ENCODE assay signal across 30 mouse cellular contexts in the genomic region with DNA sequence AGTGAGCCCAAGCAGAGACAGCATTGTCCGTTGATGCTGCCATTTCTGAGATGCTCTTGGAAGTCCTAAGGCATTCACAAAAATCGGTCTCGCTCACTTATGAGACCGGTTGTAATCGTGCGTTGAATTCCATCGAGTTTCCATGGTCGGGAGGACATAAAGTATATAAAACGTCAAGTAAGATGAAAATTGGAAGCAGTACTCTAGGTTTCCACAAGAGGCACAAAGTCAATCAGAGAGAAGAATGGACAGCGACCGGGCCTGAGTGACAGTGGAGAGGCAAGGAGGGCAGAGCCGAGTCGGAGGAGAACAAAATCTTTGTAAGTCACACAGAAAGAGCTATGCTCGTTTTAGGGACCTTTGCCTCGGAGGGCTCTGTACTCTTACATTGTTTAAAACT. TPM values are rescaled to one million over a fixed set of nuclear protein-coding genes. Genes with fewer than 3 reads are reported as not detected.
DNase-seq lines count a peak whose midpoint lies in the region; ATAC-seq and TF ChIP-seq lines count a peak whose summit lies in the region.
"Had no signal": no experiment of that assay in that cellular context is flagged by ENCODE, and none has a peak within 500 bp of the region (broad histone marks: within the 10 kb centered on the region; RNA-seq: fewer than 3 reads in every experiment).

No protein-coding gene starts in this region.

- DNase-seq in lung, adult 2 months = no peak
- DNase-seq in lung, postnatal 36 days = no peak
- DNase-seq in thymus, adult 2 months = no peak
- DNase-seq: adrenal gland, adult 2 months; adrenal gland, postnatal 36 days; B cell, adult 2 months; cerebellum, postnatal 25 days; gastrocnemius, postnatal 25 days; heart, postnatal 14 days; kidney, adult 9 months; kidney, postnatal 25 days; lung, postnatal 14 days; midbrain, embryonic 14.5 days; retina, postnatal 1 day; right cerebral cortex, postnatal 14 days had no signal

- no peaks in the 10 kb centered on the region for H3K27me3 ChIP-seq in intestine, postnatal 0 days (replicated peaks; ENCODE audit: control insufficient read depth, insufficient read depth, low read length)
- H3K27me3 ChIP-seq in intestine, embryonic 16.5 days (replicated peaks; ENCODE audit: control insufficient read depth, insufficient read depth, low read length) = no peaks in the 10 kb centered on the region
- no peaks in the 10 kb centered on the region for H3K27me3 ChIP-seq in thymus, adult 2 months (ENCODE audit: control insufficient read depth, insufficient read depth, low read length)
- H3K27me3 ChIP-seq: embryonic facial prominence, embryonic 15.5 days; forebrain, embryonic 13.5 days; intestine, embryonic 15.5 days; liver, embryonic 15.5 days; neural tube, embryonic 15.5 days had no signal

- H3K9ac ChIP-seq in intestine, postnatal 0 days (ENCODE audit: low read depth, low read length) = no peak overlapping the region
- no peak overlapping the region for H3K9ac ChIP-seq in intestine, embryonic 16.5 days (ENCODE audit: low read depth, low read length)
- H3K9ac ChIP-seq: embryonic facial prominence, embryonic 15.5 days; forebrain, embryonic 13.5 days; heart, embryonic 13.5 days; intestine, embryonic 15.5 days; liver, embryonic 15.5 days; neural tube, embryonic 15.5 days had no signal

- no peaks in the 10 kb centered on the region for H3K36me3 ChIP-seq in intestine, postnatal 0 days (ENCODE audit: control insufficient read depth, insufficient read depth)
- H3K36me3 ChIP-seq in intestine, embryonic 16.5 days (ENCODE audit: control insufficient read depth, insufficient read depth, low read length) = no peaks in the 10 kb centered on the region
- H3K36me3 ChIP-seq in thymus, adult 2 months (ENCODE audit: control insufficient read depth, insufficient read depth, low read length) = no peaks in the 10 kb centered on the region
- H3K36me3 ChIP-seq: embryonic facial prominence, embryonic 10.5 days; embryonic facial prominence, embryonic 15.5 days; heart, embryonic 13.5 days; intestine, embryonic 15.5 days; liver, embryonic 15.5 days; neural tube, embryonic 15.5 days had no signal

- H3K4me1 ChIP-seq in intestine, postnatal 0 days (replicated peaks; ENCODE audit: control insufficient read depth, insufficient read depth, low read length) = no peaks in the 10 kb centered on the region
- H3K4me1 ChIP-seq in intestine, embryonic 16.5 days (ENCODE audit: control insufficient read depth, insufficient read depth, low read length) = no peaks in the 10 kb centered on the region
- no peaks in the 10 kb centered on the region for H3K4me1 ChIP-seq in lung, adult 2 months (ENCODE audit: control insufficient read depth, insufficient read depth, low read length)
- no peaks in the 10 kb centered on the region for H3K4me1 ChIP-seq in thymus, adult 2 months (replicated peaks; ENCODE audit: control insufficient read depth, insufficient read depth, low read length)
- H3K4me1 ChIP-seq: embryonic facial prominence, embryonic 10.5 days; embryonic facial prominence, embryonic 15.5 days; forebrain, embryonic 13.5 days; heart, embryonic 13.5 days; hindbrain, embryonic 10.5 days; intestine, embryonic 15.5 days; liver, embryonic 15.5 days; megakaryocyte, embryonic 14.5 days; neural tube, embryonic 15.5 days had no signal

- H3K27ac ChIP-seq in intestine, postnatal 0 days (ENCODE audit: low read depth, low read length) = no peak overlapping the region
- H3K27ac ChIP-seq in intestine, embryonic 16.5 days (ENCODE audit: low read length) = no peak overlapping the region
- no peak overlapping the region for H3K27ac ChIP-seq in thymus, adult 2 months (ENCODE audit: control insufficient read depth, insufficient read depth, low read length)
- H3K27ac ChIP-seq: embryonic facial prominence, embryonic 10.5 days; embryonic facial prominence, embryonic 15.5 days; forebrain, embryonic 13.5 days; heart, embryonic 13.5 days; hindbrain, embryonic 10.5 days; intestine, embryonic 15.5 days; liver, embryonic 15.5 days; neural tube, embryonic 15.5 days had no signal

- 73% methylated on average over 15 of the region's 15 CpGs for WGBS in intestine, postnatal 0 days
- whole genome bisulfite sequencing in intestine, embryonic 16.5 days = 78% methylated on average over 15 of the region's 15 CpGs
- WGBS in lung, adult 2 months = 75% methylated on average over 15 of the region's 15 CpGs
- WGBS in thymus, adult 2 months = 87% methylated on average over 15 of the region's 15 CpGs

- H3K4me3 ChIP-seq in intestine, postnatal 0 days (ENCODE audit: low read depth, low read length) = no peak overlapping the region
- H3K4me3 ChIP-seq in intestine, embryonic 16.5 days (ENCODE audit: low read length) = no peak overlapping the region
- no peak overlapping the region for H3K4me3 ChIP-seq in lung, adult 2 months (replicated peaks; ENCODE audit: extremely low read depth, low read depth, low read length)
- no peak overlapping the region for H3K4me3 ChIP-seq in thymus, adult 2 months (ENCODE audit: control insufficient read depth, insufficient read depth, low read length)
- H3K4me3 ChIP-seq: embryonic facial prominence, embryonic 10.5 days; embryonic facial prominence, embryonic 15.5 days; forebrain, embryonic 13.5 days; heart, embryonic 13.5 days; hindbrain, embryonic 10.5 days; intestine, embryonic 15.5 days; liver, embryonic 15.5 days; megakaryocyte, embryonic 14.5 days; neural tube, embryonic 15.5 days had no signal

- ATAC-seq in intestine, postnatal 0 days = no peak
- ATAC-seq in intestine, embryonic 16.5 days = no peak
- ATAC-seq in erythroblast, adult 5-6 weeks (replicated peaks; ENCODE audit: low FRiP score, poor library complexity, severe bottlenecking) = 0 out of 2 replicates have a peak, but pooled peaks have one; percentile 5
- peak; percentile 46; the same call in 1 of the 2 replicates for ATAC-seq in megakaryocyte progenitor cell, adult 5-6 weeks (replicated peaks; ENCODE audit: poor library complexity)
- ATAC-seq: activated CD4-positive, CD25-positive, alpha-beta regulatory T cell, adult 4 months; forebrain, embryonic 13.5 days; hindbrain, embryonic 16.5 days; intestine, embryonic 15.5 days had no signal

- TF ChIP-seq CTCF in intestine, postnatal 0 days (IDR thresholded peaks at IDR 0.05; ENCODE audit: low read depth) = peak; percentile 38
- 0 out of 2 replicates have a peak, but pooled peaks have one; percentile 3 for TF ChIP-seq CTCF in lung, adult 2 months (IDR thresholded peaks at IDR 0.05; ENCODE audit: insufficient read depth, low read length)
- no peak for TF ChIP-seq CTCF in thymus, adult 2 months (IDR thresholded peaks at IDR 0.05; ENCODE audit: borderline replicate concordance, control insufficient read depth, extremely low read depth, insufficient read depth, low read length, poor library complexity)

- TF ChIP-seq POLR2A in lung, adult 2 months (IDR thresholded peaks at IDR 0.05; ENCODE audit: borderline replicate concordance, extremely low read depth, low read depth, low read length) = no peak
- no peak for TF ChIP-seq POLR2A in thymus, adult 2 months (IDR thresholded peaks at IDR 0.05; ENCODE audit: control insufficient read depth, extremely low read depth, insufficient read depth, low read length, poor library complexity)

- no peak overlapping the region for H3K4me2 ChIP-seq in intestine, postnatal 0 days (replicated peaks; ENCODE audit: low read depth)
- no peak overlapping the region for H3K4me2 ChIP-seq in intestine, embryonic 16.5 days (ENCODE audit: low read depth, low read length)
- H3K4me2 ChIP-seq: embryonic facial prominence, embryonic 15.5 days; forebrain, embryonic 13.5 days; heart, embryonic 13.5 days; intestine, embryonic 15.5 days; liver, embryonic 15.5 days; neural tube, embryonic 15.5 days had no signal

- H3K9me3 ChIP-seq in intestine, postnatal 0 days (ENCODE audit: control insufficient read depth) = no peaks in the 10 kb centered on the region
- no peaks in the 10 kb centered on the region for H3K9me3 ChIP-seq in intestine, embryonic 16.5 days (ENCODE audit: control insufficient read depth, low read length)
- H3K9me3 ChIP-seq: embryonic facial prominence, embryonic 10.5 days; embryonic facial prominence, embryonic 15.5 days; forebrain, embryonic 13.5 days; heart, embryonic 13.5 days; intestine, embryonic 15.5 days; liver, embryonic 15.5 days; neural tube, embryonic 15.5 days had no signal

RNA-seq across cellular contexts. Expression of a gene that starts 14.9 kb away (rescaled TPM):
- 0.10 and 0.25 TPM in 2 replicates for polyA plus RNA-seq in intestine, postnatal 0 days (2015; fragmentation: Nextera tagmentation; extraction: Ambion mirVana)
- 0.22 and 0.23 TPM in 2 replicates for polyA plus RNA-seq in intestine, embryonic 16.5 days (2015; fragmentation: Nextera tagmentation; extraction: Ambion mirVana)
- 46.6 and 54.4 TPM in 2 replicates for polyA plus RNA-seq in lung, adult 2 months (2012; rRNA removed)
- total RNA-seq in erythroblast, adult 5-6 weeks (2015; ENCODE audit: low replicate concordance) = 8.8 and 13.0 TPM in 2 replicates
- 12.6 and 16.9 TPM in 2 replicates for total RNA-seq in erythroblast, adult 5-6 weeks (2017; ENCODE audit: low replicate concordance)
- total RNA-seq in megakaryocyte progenitor cell, adult 5-6 weeks (2015) = 1.2 TPM in 2 replicates
- total RNA-seq in megakaryocyte progenitor cell, adult 5-6 weeks (2017) = 0.74 and 1.1 TPM in 2 replicates
- 1.1 and 1.3 TPM in 2 replicates for polyA plus RNA-seq in thymus, adult 2 months (2012; rRNA removed)

Comparison
In these comparisons a context has a peak if more than half of its experiments do, and no peak if none do; other contexts are left out.
1. ATAC-seq: peak in erythroblast, adult 5-6 weeks (single experiment) and megakaryocyte progenitor cell, adult 5-6 weeks (single experiment); none in intestine, postnatal 0 days (single experiment) and intestine, embryonic 16.5 days (single experiment).
2. RNA of a gene that starts 14.9 kb away (polyA plus RNA-seq): 46.6 to 54.4 TPM in lung, adult 2 months; 1.1 to 1.3 TPM in thymus, adult 2 months, 0.22 to 0.23 TPM in intestine, embryonic 16.5 days and 0.10 to 0.25 TPM in intestine, postnatal 0 days; every median in the first group is over 10 times any median in the second.